Mouse (Mus musculus) MEL (cell line): ENCODE results near the gene Ccdc117. TPM values are rescaled to one million over a fixed set of nuclear protein-coding genes. Genes with fewer than 3 reads are reported as not detected.
A peak's percentile ranks its signal among the peaks of the same experiment; 100 is the strongest.

ENCODE experiments used
- DNase-seq: peaks from one replicate; pipeline ENCODE4 v3.0.0; 2011; ENCODE audit warnings: low read depth, low spot score
- H3K27ac ChIP-seq: 2 replicates; pipeline ENCODE4 v1.5.1; 2012; ENCODE audit warnings: low read depth, mild to moderate bottlenecking, control low read depth, low read length, moderate library complexity; ENCODE audit not compliant: control insufficient read depth
- H3K27me3 ChIP-seq, 2 experiments: fragments of 150-350 bp in 1 of 2; sonication (generic) in 1 of 2; 2 replicates each; pipeline ENCODE4 v1.6.1; 2012; ENCODE audit warnings: low read length in 2 of 2, mild to moderate bottlenecking in 2 of 2, improper control_type of control experiment in 1 of 2, moderate library complexity in 1 of 2; ENCODE audit not compliant: insufficient read depth in 2 of 2, control insufficient read depth in 1 of 2
- H3K36me3 ChIP-seq, 2 experiments: 2 replicates each; pipeline ENCODE4 v1.6.1; 2012 to 2014; ENCODE audit warnings: low read length in 2 of 2, improper control_type of control experiment in 1 of 2, inconsistent platforms in 1 of 2, mild to moderate bottlenecking in 1 of 2; ENCODE audit not compliant: insufficient read depth in 2 of 2, control insufficient read depth in 1 of 2
- H3K4me1 ChIP-seq, 2 experiments: fragments of 150-350 bp in 1 of 2; sonication (generic) in 1 of 2; 2 replicates each; pipeline ENCODE4 v1.6.1; 2012; ENCODE audit warnings: low read length in 2 of 2, improper control_type of control experiment in 1 of 2, mild to moderate bottlenecking in 1 of 2; ENCODE audit not compliant: insufficient read depth in 2 of 2, control insufficient read depth in 1 of 2
- H3K4me3 ChIP-seq, 2 experiments: fragments of 150-350 bp in 1 of 2; sonication (generic) in 1 of 2; 2 replicates each; pipeline ENCODE4 v1.5.1; 2012; ENCODE audit warnings: low read depth in 2 of 2, low read length in 2 of 2, mild to moderate bottlenecking in 2 of 2, moderate library complexity in 2 of 2, control low read depth in 1 of 2, improper control_type of control experiment in 1 of 2; ENCODE audit not compliant: control insufficient read depth in 1 of 2, insufficient read depth in 1 of 2
- H3K79me2 ChIP-seq: 2 replicates; pipeline ENCODE4 v1.6.1; 2012; ENCODE audit warnings: mild to moderate bottlenecking, low read length, moderate library complexity; ENCODE audit not compliant: control insufficient read depth, poor library complexity, insufficient read depth
- H3K9ac ChIP-seq: 2 replicates; pipeline ENCODE4 v1.6.1; 2012; ENCODE audit warnings: low read depth, mild to moderate bottlenecking, control low read depth, low read length, moderate library complexity; ENCODE audit not compliant: control insufficient read depth, poor library complexity, severe bottlenecking
- H3K9me3 ChIP-seq: fragments of 150-350 bp; sonication (generic); replicated peaks from 2 replicates; pipeline ENCODE4 v1.6.1; 2012; ENCODE audit warnings: mild to moderate bottlenecking, low read length, improper control_type of control experiment, moderate library complexity; ENCODE audit not compliant: insufficient read depth
- BHLHE40 ChIP-seq: IDR thresholded peaks from 2 replicates; pipeline ENCODE4 v1.6.1; 2012; ENCODE audit warnings: low read depth, mild to moderate bottlenecking, inconsistent platforms, low read length, improper control_type of control experiment, borderline replicate concordance
- CHD1 ChIP-seq: IDR thresholded peaks from 2 replicates; pipeline ENCODE4 v1.6.1; 2012; ENCODE audit warnings: low read depth, mild to moderate bottlenecking, inconsistent platforms, low read length, improper control_type of control experiment
- CHD2 ChIP-seq: IDR thresholded peaks from 2 replicates; pipeline ENCODE4 v1.6.1; 2011; ENCODE audit warnings: low read length, improper control_type of control experiment
- CTCF ChIP-seq, 3 experiments: IDR thresholded peaks in 2 of 3; conservative IDR thresholded peaks in 1 of 3; 2 replicates each; pipeline ENCODE4 v1.5.1; 2011 to 2012; ENCODE audit warnings: low read length in 3 of 3, low read depth in 2 of 3, mild to moderate bottlenecking in 2 of 3, improper control_type of control experiment in 1 of 3, inconsistent platforms in 1 of 3, mixed read lengths in 1 of 3, moderate library complexity in 1 of 3; ENCODE audit not compliant: control insufficient read depth in 1 of 3, insufficient read depth in 1 of 3, poor library complexity in 1 of 3, severe bottlenecking in 1 of 3
- E2F4 ChIP-seq: IDR thresholded peaks from 2 replicates; pipeline ENCODE4 v1.6.1; 2011; ENCODE audit warnings: low read depth, low read length, improper control_type of control experiment, borderline replicate concordance
- ELF1 ChIP-seq: IDR thresholded peaks from 2 replicates; pipeline ENCODE4 v1.6.1; 2014; ENCODE audit warnings: low read depth, mild to moderate bottlenecking, inconsistent platforms, low read length, improper control_type of control experiment, moderate library complexity
- EP300 ChIP-seq, 2 experiments: IDR thresholded peaks; 2 replicates each; pipeline ENCODE4 v1.6.1; 2011; ENCODE audit warnings: improper control_type of control experiment in 2 of 2, low read length in 2 of 2, low read depth in 1 of 2, mild to moderate bottlenecking in 1 of 2
- GABPA ChIP-seq: IDR thresholded peaks from 2 replicates; pipeline ENCODE4 v1.6.1; 2012; ENCODE audit warnings: low read depth, mild to moderate bottlenecking, inconsistent platforms, low read length, improper control_type of control experiment, moderate library complexity
- GATA1 ChIP-seq: IDR thresholded peaks from 2 replicates; pipeline ENCODE4 v1.6.1; 2011; ENCODE audit warnings: low read depth, low read length, improper control_type of control experiment
- HCFC1 ChIP-seq: IDR thresholded peaks from 2 replicates; pipeline ENCODE4 v1.6.1; 2012; ENCODE audit warnings: low read depth, mild to moderate bottlenecking, inconsistent platforms, low read length, improper control_type of control experiment, moderate library complexity
- JUND ChIP-seq: IDR thresholded peaks from 2 replicates; pipeline ENCODE4 v1.6.1; 2011; ENCODE audit warnings: low read depth, mild to moderate bottlenecking, improper control_type of control experiment, low read length
- KAT2A ChIP-seq: conservative IDR thresholded peaks from 2 replicates; pipeline ENCODE4 v1.6.1; 2012; ENCODE audit warnings: low read depth, low read length, improper control_type of control experiment, inconsistent platforms
- MAFK ChIP-seq: IDR thresholded peaks from 2 replicates; pipeline ENCODE4 v1.6.1; 2011; ENCODE audit warnings: low read depth, mild to moderate bottlenecking, low read length, improper control_type of control experiment, borderline replicate concordance
- MAZ ChIP-seq: IDR thresholded peaks from 2 replicates; pipeline ENCODE4 v1.6.1; 2012; ENCODE audit warnings: low read depth, mild to moderate bottlenecking, inconsistent platforms, low read length, improper control_type of control experiment
- MXI1 ChIP-seq: IDR thresholded peaks from 2 replicates; pipeline ENCODE4 v1.6.1; 2011; ENCODE audit warnings: mild to moderate bottlenecking, low read depth, low read length, improper control_type of control experiment
- MYB ChIP-seq: IDR thresholded peaks from 2 replicates; pipeline ENCODE4 v1.6.1; 2011; ENCODE audit warnings: mild to moderate bottlenecking, low read depth, low read length, improper control_type of control experiment
- MYC ChIP-seq: IDR thresholded peaks from 2 replicates; pipeline ENCODE4 v1.6.1; 2011; ENCODE audit warnings: low read depth, mild to moderate bottlenecking, low read length, improper control_type of control experiment, moderate library complexity
- NELFE ChIP-seq: IDR thresholded peaks from 2 replicates; pipeline ENCODE4 v1.6.1; 2011; ENCODE audit warnings: low read depth, low read length, improper control_type of control experiment
- NRF1 ChIP-seq: IDR thresholded peaks from 2 replicates; pipeline ENCODE4 v1.6.1; 2014; ENCODE audit warnings: low read depth, mild to moderate bottlenecking, inconsistent platforms, low read length, improper control_type of control experiment, moderate library complexity; ENCODE audit not compliant: poor library complexity, insufficient read depth, severe bottlenecking
- POLR2A ChIP-seq, 2 experiments: IDR thresholded peaks; 2 replicates each; pipeline ENCODE4 v1.6.1; 2011 to 2012; ENCODE audit warnings: low read length in 2 of 2, mild to moderate bottlenecking in 2 of 2, control low read depth in 1 of 2, improper control_type of control experiment in 1 of 2, low read depth in 1 of 2, moderate library complexity in 1 of 2; ENCODE audit not compliant: control insufficient read depth in 1 of 2, insufficient read depth in 1 of 2, poor library complexity in 1 of 2
- POLR2AphosphoS2 ChIP-seq: IDR thresholded peaks from 2 replicates; pipeline ENCODE4 v1.6.1; 2011; ENCODE audit warnings: low read length, improper control_type of control experiment
- POLR2AphosphoS5 ChIP-seq: IDR thresholded peaks from 2 replicates; pipeline ENCODE4 v1.6.1; 2012; ENCODE audit warnings: low read depth, borderline replicate concordance, mild to moderate bottlenecking, inconsistent platforms, low read length, moderate library complexity, mixed read lengths
- RAD21 ChIP-seq: IDR thresholded peaks from 2 replicates; pipeline ENCODE4 v1.6.1; 2011; ENCODE audit warnings: mild to moderate bottlenecking, low read depth, low read length, improper control_type of control experiment
- RCOR1 ChIP-seq: IDR thresholded peaks from 2 replicates; pipeline ENCODE4 v1.6.1; 2012; ENCODE audit warnings: low read depth, mild to moderate bottlenecking, inconsistent platforms, low read length, improper control_type of control experiment
- SIN3A ChIP-seq: IDR thresholded peaks from 2 replicates; pipeline ENCODE4 v1.6.1; 2012; ENCODE audit warnings: low read length, improper control_type of control experiment, inconsistent platforms
- SMC3 ChIP-seq: IDR thresholded peaks from 2 replicates; pipeline ENCODE4 v1.6.1; 2011; ENCODE audit warnings: low read depth, low read length, improper control_type of control experiment
- TAL1 ChIP-seq: IDR thresholded peaks from 2 replicates; pipeline ENCODE4 v1.6.1; 2012; ENCODE audit warnings: mild to moderate bottlenecking, inconsistent platforms, low read length, moderate library complexity, mixed read lengths
- TBP ChIP-seq: IDR thresholded peaks from 2 replicates; pipeline ENCODE4 v1.8.0; 2011; ENCODE audit warnings: low read depth, low read length, improper control_type of control experiment
- TCF12 ChIP-seq: IDR thresholded peaks from 2 replicates; pipeline ENCODE4 v1.6.1; 2014; ENCODE audit warnings: low read depth, mild to moderate bottlenecking, inconsistent platforms, low read length, improper control_type of control experiment, moderate library complexity
- UBTF ChIP-seq: IDR thresholded peaks from 2 replicates; pipeline ENCODE4 v1.6.1; 2012; ENCODE audit warnings: low read depth, mild to moderate bottlenecking, inconsistent platforms, low read length, improper control_type of control experiment, moderate library complexity, borderline replicate concordance; ENCODE audit not compliant: insufficient read depth
- USF1 ChIP-seq: IDR thresholded peaks from 2 replicates; pipeline ENCODE4 v1.6.1; 2014; ENCODE audit warnings: low read depth, mild to moderate bottlenecking, inconsistent platforms, low read length, improper control_type of control experiment, moderate library complexity
- USF2 ChIP-seq, 2 experiments: IDR thresholded peaks; 2 replicates each; pipeline ENCODE4 v1.6.1; 2011 to 2012; ENCODE audit warnings: improper control_type of control experiment in 2 of 2, low read length in 2 of 2, borderline replicate concordance in 1 of 2, inconsistent platforms in 1 of 2, low read depth in 1 of 2, mild to moderate bottlenecking in 1 of 2; ENCODE audit not compliant: insufficient read depth in 1 of 2
- ZC3H11A ChIP-seq: IDR thresholded peaks from 2 replicates; pipeline ENCODE4 v1.6.1; 2012; ENCODE audit warnings: low read depth, mild to moderate bottlenecking, inconsistent platforms, low read length, improper control_type of control experiment
- ZKSCAN1 ChIP-seq: IDR thresholded peaks from 2 replicates; pipeline ENCODE4 v1.6.1; 2012; ENCODE audit warnings: low read depth, mild to moderate bottlenecking, inconsistent platforms, low read length, improper control_type of control experiment, moderate library complexity
- ZNF384 ChIP-seq: IDR thresholded peaks from 2 replicates; pipeline ENCODE4 v1.6.1; 2012; ENCODE audit warnings: low read depth, mild to moderate bottlenecking, inconsistent platforms, low read length, improper control_type of control experiment
- polyA plus RNA-seq, 2 experiments: library from polyadenylated mRNA; stranded (reverse) in 1 of 2; unstranded in 1 of 2; fragments of >175 nt in 1 of 2; fragments of >200 nt in 1 of 2; gene quantifications; 2 replicates each; pipeline versions ENCODE4 v1.2.1 to v1.2.4; 2012; ENCODE audit warnings: low replicate concordance in 2 of 2, low read depth in 1 of 2; ENCODE audit not compliant: insufficient read length in 2 of 2, insufficient read depth in 1 of 2, missing spikeins in 1 of 2
- total RNA-seq: library from RNA; depleted of rRNA; stranded (reverse); fragments of 300-350 nt; gene quantifications from 2 replicates; pipeline ENCODE4 v1.2.3, GENCODE M21; 2012

Ccdc117 gene
- total and polyA plus RNA-seq, 3 experiments = 19.4 to 35.4 TPM; not detected in 1

GRCm38 (mm10) chr11:5521516-5522291, 20.3 kb downstream of the Ccdc117 start:
- peak; percentile 95 for DNase-seq
- Histone ChIP-seq H3K79me2 (peaks cover 33% of the 10 kb centered on the region), H3K27ac (peak overlapping the region; percentile 90), H3K4me1 (peaks cover 7 to 14% of the 10 kb centered on the region in 2 experiments; a peak in 3 of 4 replicates), H3K36me3 (peaks cover 26 to 38% of the 10 kb centered on the region in 2 experiments), H3K4me3 (peak overlapping the region; percentile 89 to 98), H3K27me3 (no peaks in the 10 kb centered on the region), H3K9me3 (no peaks in the 10 kb centered on the region), H3K9ac (peak overlapping the region; percentile 92)
- TF ChIP-seq MXI1 (peak; percentile 46), CHD1 (peak; percentile 95; the same call in 1 of the 2 replicates), MYC (peak; percentile 89), SMC3 (peak; percentile 33; the same call in 1 of the 2 replicates), RCOR1 (0 out of 2 replicates have a peak, but pooled peaks have one; percentile 10), ELF1 (no peak), USF2 (IDR thresholded peaks at IDR 0.05; ENCODE audit: borderline replicate concordance in 1 of 2, insufficient read depth in 1 of 2, low read depth in 1 of 2, low read length in 2 of 2) (no peak), CHD2 (no peak), SIN3A (peak; percentile 93), NRF1 (peak; percentile 29; the same call in 1 of the 2 replicates), USF1 (peak; percentile 37; the same call in 1 of the 2 replicates), TBP (peak; percentile 73; the same call in 1 of the 2 replicates), ZC3H11A (no peak), MAFK (no peak), ZNF384 (no peak), MAZ (peak; percentile 85), CTCF (IDR thresholded peaks at IDR 0.05 in 2 of 3, conservative IDR thresholded peaks at IDR 0.05 in 1 of 3; ENCODE audit: control insufficient read depth in 1 of 3, insufficient read depth in 1 of 3, low read depth in 2 of 3, low read length in 3 of 3, poor library complexity in 1 of 3, severe bottlenecking in 1 of 3) (peak in 2 of 3 experiments; percentile 59 to 70; a peak in 5 of 6 replicates), JUND (peak; percentile 40; the same call in 1 of the 2 replicates), EP300 (IDR thresholded peaks at IDR 0.05; ENCODE audit: low read depth in 1 of 2, low read length in 2 of 2) (0 out of 4 replicates have a peak, but pooled peaks of 1 of the 2 experiments have one; percentile 14), MYB (peak; percentile 5; the same call in 1 of the 2 replicates), E2F4 (no peak), HCFC1 (peak; percentile 53), RAD21 (peak; percentile 42), TCF12 (peak; percentile 18; the same call in 1 of the 2 replicates), POLR2A (IDR thresholded peaks at IDR 0.05; ENCODE audit: control insufficient read depth in 1 of 2, insufficient read depth in 1 of 2, low read depth in 1 of 2, low read length in 2 of 2, poor library complexity in 1 of 2) (peak; percentile 58 to 59; a peak in 3 of 4 replicates), POLR2AphosphoS2 (no peak; the same call in 1 of the 2 replicates), POLR2AphosphoS5 (no peak), ZKSCAN1 (peak; percentile 16; the same call in 1 of the 2 replicates), KAT2A (peak; percentile 45; the same call in 1 of the 2 replicates), BHLHE40 (no peak), UBTF (0 out of 2 replicates have a peak, but pooled peaks have one; percentile 9), TAL1 (no peak), GABPA (no peak), GATA1 (peak; percentile 51; the same call in 1 of the 2 replicates), NELFE (peak; percentile 63)
